Mouse (Mus musculus) lung, postnatal 0 days (tissue): ENCODE results near the gene Hist1h2bf.

Source experiments
- CTCF ChIP-seq: IDR thresholded peaks from 2 replicates; pipeline ENCODE4 v1.5.1; 2016; ENCODE audit warnings: antibody characterized with exemption, mild to moderate bottlenecking
- EP300 ChIP-seq: IDR thresholded peaks from 2 replicates; pipeline ENCODE4 v1.6.1; 2016; ENCODE audit warnings: antibody characterized with exemption, mild to moderate bottlenecking, control low read depth

GRCm38 (mm10) chr13:23523976-23524375, 50.0 kb downstream of the Hist1h2bf start:
- TF ChIP-seq CTCF (no peak), EP300 (no peak)
